Mouse (Mus musculus): ENCODE data around the gene C5ar1. TPM values are rescaled to one million over a fixed set of nuclear protein-coding genes. Genes with fewer than 3 reads are reported as not detected.
"Not testable (repeated sequence)": the region's sequence is repeated elsewhere in the genome, so short reads cannot be mapped to it uniquely, and the experiment has no call there.

Gene C5ar1
- polyA plus RNA-seq, 1 experiment from 2014 or later, result 3.3 TPM

GRCm38 (mm10) chr7:16273766-16274140 lies 14.4 kb upstream of the C5ar1 start:
- peaks cover 14 to 20% of the 10 kb centered on the region in 2 experiments for H3K4me1 ChIP-seq (ENCODE audit: control insufficient read depth in 2 of 2, insufficient read depth in 2 of 2, low read length in 2 of 2)
- peaks cover 38% of the 10 kb centered on the region for H3K36me3 ChIP-seq (ENCODE audit: control insufficient read depth, insufficient read depth, low read length)
- no peaks in the 10 kb centered on the region for H3K27me3 ChIP-seq (ENCODE audit: control insufficient read depth, insufficient read depth, low read length)
- ATAC-seq (ENCODE audit: insufficient number of reproducible peaks, insufficient read depth, low FRiP score, low read depth), result peak; percentile 41
- no peaks in the 10 kb centered on the region for H3K9me3 ChIP-seq (ENCODE audit: control insufficient read depth, low read length)
- H3K27ac ChIP-seq (replicated peaks in 1 of 2; ENCODE audit: control insufficient read depth in 1 of 2, insufficient read depth in 1 of 2, low read depth in 2 of 2, low read length in 2 of 2), result peak overlapping the region; percentile 63 to 89
- under 1% methylated on average over 18 of the region's 18 CpGs for WGBS
- H3K4me2 ChIP-seq (ENCODE audit: low read length), result peak overlapping the region; percentile 97
- H3K4me3 ChIP-seq (ENCODE audit: control insufficient read depth in 1 of 2, insufficient read depth in 1 of 2, low read depth in 1 of 2, low read length in 2 of 2), result peak overlapping the region; percentile 76 to 81
- H3K9ac ChIP-seq (ENCODE audit: low read length), result peak overlapping the region; percentile 85

GRCm38 (mm10) chr7:16273081-16273765 lies 13.9 kb upstream of the C5ar1 start, which contains the start of gene Inafm1:
Gene Inafm1 (minus strand): TSS chr7:16273617.
- peak within 1 kb of the TSS; percentile 97 for H3K4me2 ChIP-seq (ENCODE audit: low read length)
- no peaks in the 10 kb centered on the region for H3K27me3 ChIP-seq (ENCODE audit: control insufficient read depth, insufficient read depth, low read length)
- 2% methylated on average over 37 of the region's 49 CpGs for WGBS
- peaks cover 14 to 20% of the 10 kb centered on the region in 2 experiments for H3K4me1 ChIP-seq (ENCODE audit: control insufficient read depth in 2 of 2, insufficient read depth in 2 of 2, low read length in 2 of 2)
- peak; percentile 84 for ATAC-seq (ENCODE audit: insufficient number of reproducible peaks, insufficient read depth, low FRiP score, low read depth)
- peak within 1 kb of the TSS; percentile 76 to 81 for H3K4me3 ChIP-seq (ENCODE audit: control insufficient read depth in 1 of 2, insufficient read depth in 1 of 2, low read depth in 1 of 2, low read length in 2 of 2)
- H3K27ac ChIP-seq (replicated peaks in 1 of 2; ENCODE audit: control insufficient read depth in 1 of 2, insufficient read depth in 1 of 2, low read depth in 2 of 2, low read length in 2 of 2), result peak within 1 kb of the TSS; percentile 63 to 89
- H3K9ac ChIP-seq (ENCODE audit: low read length), result peak within 1 kb of the TSS; percentile 85
- no peaks in the 10 kb centered on the region for H3K9me3 ChIP-seq (ENCODE audit: control insufficient read depth, low read length)
- H3K36me3 ChIP-seq (ENCODE audit: control insufficient read depth, insufficient read depth, low read length), result peaks cover 33% of the 10 kb centered on the region

GRCm38 (mm10) chr7:16272681-16273080 lies 13.3 kb upstream of the C5ar1 start:
- H3K4me1 ChIP-seq (ENCODE audit: control insufficient read depth in 2 of 2, insufficient read depth in 2 of 2, low read length in 2 of 2), result peaks cover 14 to 20% of the 10 kb centered on the region in 2 experiments
- H3K4me2 ChIP-seq (ENCODE audit: low read length), result peak overlapping the region; percentile 97
- H3K4me3 ChIP-seq (ENCODE audit: control insufficient read depth in 1 of 2, insufficient read depth in 1 of 2, low read depth in 1 of 2, low read length in 2 of 2), result peak overlapping the region; percentile 76 to 81
- peak; percentile 74 for ATAC-seq (ENCODE audit: insufficient number of reproducible peaks, insufficient read depth, low FRiP score, low read depth)
- peaks cover 27% of the 10 kb centered on the region for H3K36me3 ChIP-seq (ENCODE audit: control insufficient read depth, insufficient read depth, low read length)
- peak overlapping the region; percentile 54 to 89 for H3K27ac ChIP-seq (replicated peaks in 1 of 2; ENCODE audit: control insufficient read depth in 1 of 2, insufficient read depth in 1 of 2, low read depth in 2 of 2, low read length in 2 of 2)
- H3K9ac ChIP-seq (ENCODE audit: low read length), result peak overlapping the region; percentile 85
- H3K27me3 ChIP-seq (ENCODE audit: control insufficient read depth, insufficient read depth, low read length), result no peaks in the 10 kb centered on the region
- under 1% methylated on average over 40 of the region's 46 CpGs for WGBS
- no peaks in the 10 kb centered on the region for H3K9me3 ChIP-seq (ENCODE audit: control insufficient read depth, low read length)

GRCm38 (mm10) chr7:16271139-16271538 lies 11.8 kb upstream of the C5ar1 start:
- H3K9ac ChIP-seq (ENCODE audit: low read length), result no peak overlapping the region; the same call in 1 of the 2 replicates
- no peaks in the 10 kb centered on the region for H3K27me3 ChIP-seq (ENCODE audit: control insufficient read depth, insufficient read depth, low read length)
- ATAC-seq (ENCODE audit: insufficient number of reproducible peaks, insufficient read depth, low FRiP score, low read depth), result no peak
- peaks cover 14 to 20% of the 10 kb centered on the region in 2 experiments for H3K4me1 ChIP-seq (ENCODE audit: control insufficient read depth in 2 of 2, insufficient read depth in 2 of 2, low read length in 2 of 2)
- no peak overlapping the region for H3K27ac ChIP-seq (replicated peaks in 1 of 2; ENCODE audit: control insufficient read depth in 1 of 2, insufficient read depth in 1 of 2, low read depth in 2 of 2, low read length in 2 of 2)
- WGBS, result 57% methylated on average over 1 of the region's 1 CpGs
- peaks cover 12% of the 10 kb centered on the region for H3K36me3 ChIP-seq (ENCODE audit: control insufficient read depth, insufficient read depth, low read length)
- 0 out of 2 replicates have a peak overlapping the region, but pooled peaks have one; percentile 97 for H3K4me2 ChIP-seq (ENCODE audit: low read length)
- no peak overlapping the region for H3K4me3 ChIP-seq (ENCODE audit: control insufficient read depth in 1 of 2, insufficient read depth in 1 of 2, low read depth in 1 of 2, low read length in 2 of 2)
- no peaks in the 10 kb centered on the region for H3K9me3 ChIP-seq (ENCODE audit: control insufficient read depth, low read length)

- not testable (repeated sequence) for H3K9ac ChIP-seq (ENCODE audit: low read length); H3K4me1 ChIP-seq (ENCODE audit: control insufficient read depth in 2 of 2, insufficient read depth in 2 of 2, low read length in 2 of 2); ATAC-seq (ENCODE audit: insufficient number of reproducible peaks, insufficient read depth, low FRiP score, low read depth); H3K4me2 ChIP-seq (ENCODE audit: low read length); H3K27ac ChIP-seq (replicated peaks in 1 of 2; ENCODE audit: control insufficient read depth in 1 of 2, insufficient read depth in 1 of 2, low read depth in 2 of 2, low read length in 2 of 2); H3K9me3 ChIP-seq (ENCODE audit: control insufficient read depth, low read length); H3K4me3 ChIP-seq (ENCODE audit: control insufficient read depth in 1 of 2, insufficient read depth in 1 of 2, low read depth in 1 of 2, low read length in 2 of 2); H3K36me3 ChIP-seq (ENCODE audit: control insufficient read depth, insufficient read depth, low read length); H3K27me3 ChIP-seq (ENCODE audit: control insufficient read depth, insufficient read depth, low read length)
- 79% methylated on average over 7 of the region's 7 CpGs for WGBS
These were observed 7.3 kb upstream of the C5ar1 start for GRCm38 (mm10) chr7:16266593-16266992.

GRCm38 (mm10) chr7:16265856-16266255 lies 6.5 kb upstream of the C5ar1 start:
- no peaks in the 10 kb centered on the region for H3K4me1 ChIP-seq (ENCODE audit: control insufficient read depth in 2 of 2, insufficient read depth in 2 of 2, low read length in 2 of 2)
- no peak overlapping the region for H3K9ac ChIP-seq (ENCODE audit: low read length)
- no peak overlapping the region for H3K4me2 ChIP-seq (ENCODE audit: low read length)
- 0 out of 2 replicates have a peak, but pooled peaks cover 7% of the 10 kb centered on the region for H3K9me3 ChIP-seq (ENCODE audit: control insufficient read depth, low read length)
- no peaks in the 10 kb centered on the region for H3K36me3 ChIP-seq (ENCODE audit: control insufficient read depth, insufficient read depth, low read length)
- 80% methylated on average over 11 of the region's 11 CpGs for WGBS
- no peak overlapping the region for H3K27ac ChIP-seq (replicated peaks in 1 of 2; ENCODE audit: control insufficient read depth in 1 of 2, insufficient read depth in 1 of 2, low read depth in 2 of 2, low read length in 2 of 2)
- ATAC-seq (ENCODE audit: insufficient number of reproducible peaks, insufficient read depth, low FRiP score, low read depth), result no peak
- no peak overlapping the region for H3K4me3 ChIP-seq (ENCODE audit: control insufficient read depth in 1 of 2, insufficient read depth in 1 of 2, low read depth in 1 of 2, low read length in 2 of 2)
- no peaks in the 10 kb centered on the region for H3K27me3 ChIP-seq (ENCODE audit: control insufficient read depth, insufficient read depth, low read length)

GRCm38 (mm10) chr7:16263843-16264242 lies 4.5 kb upstream of the C5ar1 start:
- no peak overlapping the region for H3K4me2 ChIP-seq (ENCODE audit: low read length)
- no peak overlapping the region for H3K27ac ChIP-seq (replicated peaks in 1 of 2; ENCODE audit: control insufficient read depth in 1 of 2, insufficient read depth in 1 of 2, low read depth in 2 of 2, low read length in 2 of 2)
- H3K9ac ChIP-seq (ENCODE audit: low read length), result no peak overlapping the region
- H3K4me3 ChIP-seq (ENCODE audit: control insufficient read depth in 1 of 2, insufficient read depth in 1 of 2, low read depth in 1 of 2, low read length in 2 of 2), result no peak overlapping the region
- no peaks in the 10 kb centered on the region for H3K36me3 ChIP-seq (ENCODE audit: control insufficient read depth, insufficient read depth, low read length)
- ATAC-seq (ENCODE audit: insufficient number of reproducible peaks, insufficient read depth, low FRiP score, low read depth), result no peak
- no peaks in the 10 kb centered on the region for H3K27me3 ChIP-seq (ENCODE audit: control insufficient read depth, insufficient read depth, low read length)
- 0 out of 2 replicates have a peak, but pooled peaks cover 7% of the 10 kb centered on the region for H3K9me3 ChIP-seq (ENCODE audit: control insufficient read depth, low read length)
- H3K4me1 ChIP-seq (ENCODE audit: control insufficient read depth in 2 of 2, insufficient read depth in 2 of 2, low read length in 2 of 2), result no peaks in the 10 kb centered on the region
- 73% methylated on average over 5 of the region's 5 CpGs for WGBS

Data from heart, embryonic 14.5 days (tissue).